Mouse (Mus musculus): ENCODE data around the gene Selenow. TPM values are rescaled to one million over a fixed set of nuclear protein-coding genes. Genes with fewer than 3 reads are reported as not detected.
"Not testable (repeated sequence)": the region's sequence is repeated elsewhere in the genome, so short reads cannot be mapped to it uniquely, and the experiment has no call there.

Gene Selenow
- polyA plus RNA-seq, 1 experiment from 2014 or later = 1,563 TPM

GRCm38 (mm10) chr7:15916134-15916723 is 6.0 kb downstream of the Selenow start:
- Histone ChIP-seq H3K9ac (no peak overlapping the region), H3K27ac (replicated peaks) (no peak overlapping the region), H3K4me2 (no peak overlapping the region), H3K36me3 (peaks cover 33% of the 10 kb centered on the region), H3K4me3 (no peak overlapping the region), H3K27me3 (no peaks in the 10 kb centered on the region), H3K9me3 (no peaks in the 10 kb centered on the region), H3K4me1 (replicated peaks) (peaks cover 18% of the 10 kb centered on the region)
- 92% methylated on average over 3 of the region's 3 CpGs for WGBS
- ATAC-seq (ENCODE audit: low FRiP score, low read depth) = no peak

GRCm38 (mm10) chr7:15915695-15916094 is 6.5 kb downstream of the Selenow start:
- not testable (repeated sequence) for ATAC-seq (ENCODE audit: low FRiP score, low read depth); H3K27ac ChIP-seq (replicated peaks)
- 93% methylated on average over 4 of the region's 4 CpGs for WGBS

GRCm38 (mm10) chr7:15914751-15915150 is 7.5 kb downstream of the Selenow start:
- peaks cover 26% of the 10 kb centered on the region for H3K36me3 ChIP-seq
- no peak for ATAC-seq (ENCODE audit: low FRiP score, low read depth)
- WGBS = 87% methylated on average over 2 of the region's 2 CpGs
- no peak overlapping the region for H3K27ac ChIP-seq (replicated peaks)
- no peak overlapping the region for H3K9ac ChIP-seq
- no peak overlapping the region for H3K4me3 ChIP-seq
- H3K9me3 ChIP-seq = no peaks in the 10 kb centered on the region
- H3K4me1 ChIP-seq (replicated peaks) = peaks cover 4% of the 10 kb centered on the region; the same call in 1 of the 2 replicates
- no peak overlapping the region for H3K4me2 ChIP-seq
- H3K27me3 ChIP-seq = no peaks in the 10 kb centered on the region

More at GRCm38 (mm10) chr7:15915695-15916094, 6.5 kb downstream of the Selenow start:
- not testable (repeated sequence) for H3K4me3 ChIP-seq, H3K9ac ChIP-seq, H3K27me3 ChIP-seq, H3K4me2 ChIP-seq, H3K9me3 ChIP-seq
- H3K36me3 ChIP-seq = peaks cover 33% of the 10 kb centered on the region
- peaks cover 13% of the 10 kb centered on the region for H3K4me1 ChIP-seq (replicated peaks)

- no peak overlapping the region for H3K4me2 ChIP-seq
- WGBS = 36% methylated on average over 2 of the region's 2 CpGs
These were observed 8.0 kb downstream of the Selenow start for GRCm38 (mm10) chr7:15914252-15914651.

GRCm38 (mm10) chr7:15912183-15912582 is 10.0 kb downstream of the Selenow start:
- Histone ChIP-seq H3K27ac (replicated peaks) (no peak overlapping the region), H3K9ac (no peak overlapping the region), H3K4me3 (no peak overlapping the region), H3K4me2 (no peak overlapping the region), H3K4me1 (replicated peaks) (no peaks in the 10 kb centered on the region), H3K9me3 (no peaks in the 10 kb centered on the region), H3K27me3 (no peaks in the 10 kb centered on the region), H3K36me3 (peaks cover 7% of the 10 kb centered on the region)
- peak; percentile 46; the same call in 1 of the 2 replicates for ATAC-seq (ENCODE audit: low FRiP score, low read depth)
- 1% methylated on average over 4 of the region's 4 CpGs for WGBS

More at GRCm38 (mm10) chr7:15914252-15914651, 8.0 kb downstream of the Selenow start:
- Histone ChIP-seq H3K4me1 (replicated peaks) (no peaks in the 10 kb centered on the region), H3K36me3 (peaks cover 21% of the 10 kb centered on the region), H3K27ac (replicated peaks) (no peak overlapping the region), H3K9ac (no peak overlapping the region), H3K27me3 (no peaks in the 10 kb centered on the region), H3K9me3 (no peaks in the 10 kb centered on the region), H3K4me3 (no peak overlapping the region)
- no peak for ATAC-seq (ENCODE audit: low FRiP score, low read depth)

GRCm38 (mm10) chr7:15910521-15910920 is 11.7 kb downstream of the Selenow start:
- 86% methylated on average over 5 of the region's 5 CpGs for WGBS

GRCm38 (mm10) chr7:15907971-15908590 is 14.1 kb downstream of the Selenow start:
- no peaks in the 10 kb centered on the region for H3K27me3 ChIP-seq
- H3K4me3 ChIP-seq = no peak overlapping the region
- H3K4me1 ChIP-seq (replicated peaks) = no peaks in the 10 kb centered on the region
- H3K27ac ChIP-seq (replicated peaks) = no peak overlapping the region
- H3K36me3 ChIP-seq = no peaks in the 10 kb centered on the region
- H3K9ac ChIP-seq = no peak overlapping the region
- H3K4me2 ChIP-seq = no peak overlapping the region
- H3K9me3 ChIP-seq = no peaks in the 10 kb centered on the region
- ATAC-seq (ENCODE audit: low FRiP score, low read depth) = no peak
- 84% methylated on average over 8 of the region's 8 CpGs for WGBS

More at GRCm38 (mm10) chr7:15910521-15910920, 11.7 kb downstream of the Selenow start:
- Histone ChIP-seq H3K4me1 (replicated peaks) (no peaks in the 10 kb centered on the region), H3K27ac (replicated peaks) (no peak overlapping the region), H3K36me3 (no peaks in the 10 kb centered on the region), H3K27me3 (no peaks in the 10 kb centered on the region), H3K9ac (no peak overlapping the region), H3K4me2 (no peak overlapping the region), H3K4me3 (no peak overlapping the region), H3K9me3 (no peaks in the 10 kb centered on the region)
- no peak for ATAC-seq (ENCODE audit: low FRiP score, low read depth)

- no peak overlapping the region for H3K4me2 ChIP-seq
- H3K27me3 ChIP-seq = no peaks in the 10 kb centered on the region
- no peaks in the 10 kb centered on the region for H3K4me1 ChIP-seq (replicated peaks)
- no peaks in the 10 kb centered on the region for H3K9me3 ChIP-seq
- H3K36me3 ChIP-seq = no peaks in the 10 kb centered on the region
- no peak overlapping the region for H3K4me3 ChIP-seq
- no peak for ATAC-seq (ENCODE audit: low FRiP score, low read depth)
- 82% methylated on average over 1 of the region's 1 CpGs for WGBS
- no peak overlapping the region for H3K27ac ChIP-seq (replicated peaks)
- H3K9ac ChIP-seq = no peak overlapping the region
These were observed 15.6 kb downstream of the Selenow start for GRCm38 (mm10) chr7:15906602-15907001.

GRCm38 (mm10) chr7:15905861-15906260 is 16.3 kb downstream of the Selenow start:
- H3K9ac ChIP-seq = no peak overlapping the region
- 78% methylated on average over 7 of the region's 7 CpGs for WGBS
- H3K36me3 ChIP-seq = no peaks in the 10 kb centered on the region
- H3K4me3 ChIP-seq = no peak overlapping the region
- no peaks in the 10 kb centered on the region for H3K4me1 ChIP-seq (replicated peaks)
- no peaks in the 10 kb centered on the region for H3K27me3 ChIP-seq
- ATAC-seq (ENCODE audit: low FRiP score, low read depth) = no peak
- H3K27ac ChIP-seq (replicated peaks) = no peak overlapping the region
- no peak overlapping the region for H3K4me2 ChIP-seq
- no peaks in the 10 kb centered on the region for H3K9me3 ChIP-seq

- WGBS = 78% methylated on average over 9 of the region's 9 CpGs
- no peak for ATAC-seq (ENCODE audit: low FRiP score, low read depth)
- no peak overlapping the region for H3K9ac ChIP-seq
These were observed 20.7 kb downstream of the Selenow start for GRCm38 (mm10) chr7:15901366-15902048.

GRCm38 (mm10) chr7:15894251-15894650 is 28.0 kb downstream of the Selenow start:
- Histone ChIP-seq H3K4me1 (replicated peaks) (no peaks in the 10 kb centered on the region), H3K27me3 (no peaks in the 10 kb centered on the region), H3K4me2 (no peak overlapping the region), H3K9ac (no peak overlapping the region), H3K9me3 (no peaks in the 10 kb centered on the region), H3K27ac (replicated peaks) (no peak overlapping the region), H3K4me3 (no peak overlapping the region), H3K36me3 (no peaks in the 10 kb centered on the region)
- WGBS = 76% methylated on average over 1 of the region's 1 CpGs
- ATAC-seq (ENCODE audit: low FRiP score, low read depth) = no peak

More at GRCm38 (mm10) chr7:15901366-15902048, 20.7 kb downstream of the Selenow start:
- Histone ChIP-seq H3K27ac (replicated peaks) (no peak overlapping the region), H3K4me1 (replicated peaks) (no peaks in the 10 kb centered on the region), H3K27me3 (no peaks in the 10 kb centered on the region), H3K36me3 (no peaks in the 10 kb centered on the region), H3K4me2 (no peak overlapping the region), H3K9me3 (no peaks in the 10 kb centered on the region), H3K4me3 (no peak overlapping the region)

GRCm38 (mm10) chr7:15884127-15884526 is 38.1 kb downstream of the Selenow start:
- no peak overlapping the region for H3K4me3 ChIP-seq
- no peaks in the 10 kb centered on the region for H3K4me1 ChIP-seq (replicated peaks)
- H3K27ac ChIP-seq (replicated peaks) = no peak overlapping the region
- H3K9me3 ChIP-seq = no peaks in the 10 kb centered on the region
- no peaks in the 10 kb centered on the region for H3K27me3 ChIP-seq
- no peak for ATAC-seq (ENCODE audit: low FRiP score, low read depth)
- H3K36me3 ChIP-seq = no peaks in the 10 kb centered on the region
- no peak overlapping the region for H3K4me2 ChIP-seq
- 90% methylated on average over 2 of the region's 2 CpGs for WGBS
- no peak overlapping the region for H3K9ac ChIP-seq

Data from hindbrain, embryonic 15.5 days (tissue).